Mouse (Mus musculus): Measurements from ENCODE around the gene Klc2.

- TF ChIP-seq CTCF (IDR thresholded peaks at IDR 0.05; ENCODE audit: low read depth) (no peak), EP300 (optimal IDR thresholded peaks at IDR 0.05) (no peak)
These were observed 57.7 kb downstream of the Klc2 start for GRCm38 (mm10) chr19:5060365-5061330.
